Mouse (Mus musculus) MEL (cell line): Measurements from ENCODE around the gene Kansl1.

Source experiments
- BHLHE40 ChIP-seq: IDR thresholded peaks from 2 replicates; pipeline ENCODE4 v1.6.1; 2012; ENCODE audit warnings: low read depth, mild to moderate bottlenecking, inconsistent platforms, low read length, improper control_type of control experiment, borderline replicate concordance
- CTCF ChIP-seq, 3 experiments: IDR thresholded peaks in 2 of 3; conservative IDR thresholded peaks in 1 of 3; 2 replicates each; pipeline ENCODE4 v1.5.1; 2011 to 2012; ENCODE audit warnings: low read length in 3 of 3, low read depth in 2 of 3, mild to moderate bottlenecking in 2 of 3, improper control_type of control experiment in 1 of 3, inconsistent platforms in 1 of 3, mixed read lengths in 1 of 3, moderate library complexity in 1 of 3; ENCODE audit not compliant: control insufficient read depth in 1 of 3, insufficient read depth in 1 of 3, poor library complexity in 1 of 3, severe bottlenecking in 1 of 3
- EP300 ChIP-seq, 2 experiments: IDR thresholded peaks; 2 replicates each; pipeline ENCODE4 v1.6.1; 2011; ENCODE audit warnings: improper control_type of control experiment in 2 of 2, low read length in 2 of 2, low read depth in 1 of 2, mild to moderate bottlenecking in 1 of 2
- GABPA ChIP-seq: IDR thresholded peaks from 2 replicates; pipeline ENCODE4 v1.6.1; 2012; ENCODE audit warnings: low read depth, mild to moderate bottlenecking, inconsistent platforms, low read length, improper control_type of control experiment, moderate library complexity
- HCFC1 ChIP-seq: IDR thresholded peaks from 2 replicates; pipeline ENCODE4 v1.6.1; 2012; ENCODE audit warnings: low read depth, mild to moderate bottlenecking, inconsistent platforms, low read length, improper control_type of control experiment, moderate library complexity
- ZNF384 ChIP-seq: IDR thresholded peaks from 2 replicates; pipeline ENCODE4 v1.6.1; 2012; ENCODE audit warnings: low read depth, mild to moderate bottlenecking, inconsistent platforms, low read length, improper control_type of control experiment

DNA sequence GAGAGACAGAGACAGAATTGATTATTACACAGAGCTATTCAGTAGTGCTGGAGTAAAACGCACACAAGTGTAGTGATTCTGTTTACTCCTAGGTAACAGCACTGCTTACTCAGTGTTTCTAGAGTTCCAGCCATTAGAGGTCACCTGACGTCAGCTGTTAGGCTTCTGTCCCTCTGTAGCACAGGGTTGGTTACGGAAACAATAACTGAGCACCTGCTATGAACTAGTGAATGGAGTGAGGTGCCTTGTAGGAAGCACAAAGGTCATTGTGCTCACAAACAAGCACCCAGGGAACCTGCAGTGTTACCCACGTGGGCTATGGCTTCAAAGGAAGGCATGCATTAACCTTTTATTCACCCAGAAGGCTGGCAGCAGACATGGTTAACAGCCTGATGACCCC, 10.8 kb upstream of the Kansl1 start:
- TF ChIP-seq HCFC1: no peak
- no peak for TF ChIP-seq CTCF (IDR thresholded peaks at IDR 0.05 in 2 of 3, conservative IDR thresholded peaks at IDR 0.05 in 1 of 3; ENCODE audit: control insufficient read depth in 1 of 3, insufficient read depth in 1 of 3, low read depth in 2 of 3, low read length in 3 of 3, poor library complexity in 1 of 3, severe bottlenecking in 1 of 3)
- TF ChIP-seq GABPA: no peak
- TF ChIP-seq EP300 (IDR thresholded peaks at IDR 0.05; ENCODE audit: low read depth in 1 of 2, low read length in 2 of 2): no peak
- TF ChIP-seq BHLHE40: no peak
- TF ChIP-seq ZNF384: no peak
